Mouse (Mus musculus): ENCODE measurements around the gene Lilra5. TPM values are rescaled to one million over a fixed set of nuclear protein-coding genes. Genes with fewer than 3 reads are reported as not detected.
"Not testable (repeated sequence)": the region's sequence is repeated elsewhere in the genome, so short reads cannot be mapped to it uniquely, and the experiment has no call there.

The Lilra5 gene
- 1 to 10 TPM; 3.0 to 4.7 TPM for total RNA-seq (2021)
- polyA plus RNA-seq (2012; rRNA removed): 0.39 and 0.49 TPM in 2 replicates
- long read RNA-seq, partial matches to known transcripts: 0 of 5 reads
- long read RNA-seq, other reads (novel, unspliced or antisense): 2 of 5 reads

GRCm38 (mm10) chr7:4237454-4237853 is at the start of gene Lilra5:
TSS of gene Lilra5 (plus strand) at chr7:4237754.
- DNase-seq: no peak

- DNase-seq: no peak
Measured at GRCm38 (mm10) chr7:4207126-4207525, 30.4 kb upstream of the Lilra5 start.

GRCm38 (mm10) chr7:4208626-4209025 is 28.9 kb upstream of the Lilra5 start:
- no peak for DNase-seq

- DNase-seq: not testable (repeated sequence)
Measured at GRCm38 (mm10) chr7:4213436-4213835, 24.1 kb upstream of the Lilra5 start.

GRCm38 (mm10) chr7:4215396-4215795 is 22.2 kb upstream of the Lilra5 start:
- no peak for DNase-seq

DNA sequence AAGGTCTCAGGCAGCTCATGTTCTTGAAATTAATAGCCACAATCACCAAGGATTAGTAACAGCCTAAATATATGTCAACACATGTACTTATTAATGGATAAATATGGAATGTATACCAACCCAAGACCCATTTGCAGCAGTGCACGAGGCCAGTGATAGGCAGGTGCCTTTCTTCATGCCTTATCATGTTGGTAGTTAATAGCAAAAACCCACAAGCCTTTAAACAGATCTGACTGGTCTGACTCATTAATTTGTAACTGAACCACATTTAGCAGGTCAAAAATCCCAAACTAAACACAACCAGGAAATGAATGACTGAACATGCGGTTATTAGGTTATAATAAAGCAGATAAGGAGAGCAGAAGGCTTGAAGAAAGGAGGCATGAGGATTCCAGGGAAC is 21.7 kb upstream of the Lilra5 start:
- DNase-seq: no peak

DNA sequence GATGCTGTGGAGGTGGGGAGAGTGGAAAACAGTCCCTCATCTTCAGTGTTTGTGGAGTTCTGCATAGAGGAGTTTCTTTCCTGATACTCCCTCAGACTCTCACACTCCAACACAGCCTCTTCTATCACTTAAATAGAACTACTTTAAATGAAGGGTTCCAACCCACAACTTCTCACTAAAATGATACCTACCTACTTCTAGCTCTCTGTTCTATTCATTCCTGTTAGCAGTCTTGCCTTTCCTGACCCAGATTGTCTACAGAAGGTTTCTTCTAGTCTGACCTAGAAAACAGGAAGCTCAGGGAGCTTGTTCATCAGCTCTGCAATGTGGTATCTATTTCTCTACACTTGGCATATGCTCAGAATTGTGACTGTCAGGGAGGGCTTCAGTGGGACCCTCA is 2.0 kb upstream of the Lilra5 start:
- DNase-seq: no peak

DNA sequence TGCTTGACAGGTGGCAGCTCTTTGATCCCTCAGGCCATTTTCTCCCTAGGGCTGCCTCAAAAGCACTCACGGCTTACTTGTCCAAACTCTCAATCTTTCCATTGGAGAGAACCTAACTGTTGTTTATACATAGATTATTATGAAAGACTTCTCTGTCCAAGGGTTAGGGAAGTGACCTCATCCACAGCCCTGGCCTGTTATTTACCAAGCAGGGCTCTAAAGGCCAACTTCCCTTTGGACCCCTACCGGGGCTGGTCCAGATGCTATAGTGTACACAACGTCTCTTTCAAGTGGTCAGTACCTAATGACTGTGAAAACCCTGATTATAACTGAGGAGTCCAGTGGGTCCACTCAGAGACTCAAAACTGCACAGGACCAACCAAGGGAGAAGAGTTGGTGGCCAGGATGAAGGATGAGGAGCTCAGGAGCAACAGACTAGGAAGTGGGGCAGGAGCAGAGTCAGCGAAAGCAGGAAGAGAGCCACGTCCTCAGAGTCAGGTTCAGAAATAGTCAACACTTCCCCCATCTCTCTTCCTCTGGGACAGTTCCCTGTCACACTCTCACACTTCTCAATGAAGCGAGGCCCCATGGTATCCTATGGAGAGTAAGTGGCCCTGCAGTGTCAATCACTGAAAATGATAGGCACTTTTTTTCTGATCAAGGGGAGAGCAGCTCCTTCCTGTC is 1.6 kb downstream of the Lilra5 start:
- peak; percentile 4 for DNase-seq

- not testable (repeated sequence) for DNase-seq
Measured at GRCm38 (mm10) chr7:4251211-4251610, 13.7 kb downstream of the Lilra5 start.

GRCm38 (mm10) chr7:4256060-4256459 is 18.5 kb downstream of the Lilra5 start:
- DNase-seq: not testable (repeated sequence)

DNA sequence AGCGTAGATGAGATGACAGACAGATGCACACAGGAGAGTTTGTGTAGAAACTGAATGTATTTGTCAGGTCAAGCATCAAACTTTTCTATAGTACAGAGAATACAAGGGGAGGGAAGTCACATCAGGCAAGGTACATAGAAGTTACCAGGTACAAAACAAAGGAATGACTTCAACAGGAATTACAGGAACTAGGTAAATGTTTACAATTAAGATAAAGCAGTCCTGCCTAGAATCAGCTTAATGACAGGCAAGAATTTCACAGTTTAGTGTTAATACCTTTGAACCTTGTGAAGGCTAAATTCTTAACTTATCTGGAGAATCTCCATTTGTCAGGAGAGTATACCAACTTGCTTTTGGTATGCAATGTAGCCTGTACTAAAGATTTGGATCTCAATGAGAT is 23.0 kb downstream of the Lilra5 start:
- DNase-seq: not testable (repeated sequence)

- DNase-seq: not testable (repeated sequence)
Measured at GRCm38 (mm10) chr7:4272106-4272505, 34.6 kb downstream of the Lilra5 start.

DNA sequence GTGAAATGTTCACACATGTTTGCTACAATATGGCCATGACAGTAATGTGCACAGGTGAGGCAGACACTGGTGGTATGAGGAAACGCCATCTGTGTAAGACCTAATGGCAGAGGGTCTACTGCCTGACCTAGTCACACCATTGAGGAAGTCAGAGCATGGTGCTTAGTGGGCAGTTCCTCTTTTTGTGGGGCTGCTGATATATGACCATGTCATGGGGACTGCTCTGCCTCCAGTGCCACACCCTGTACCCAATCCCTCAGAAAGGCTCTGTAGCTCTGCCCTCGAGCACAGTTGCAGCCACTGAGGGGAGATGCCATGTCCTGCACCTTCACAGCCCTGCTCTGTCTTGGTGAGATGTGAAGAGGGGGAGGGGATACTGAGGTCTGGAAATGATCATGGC is 36.3 kb downstream of the Lilra5 start:
- not testable (repeated sequence) for DNase-seq

DNA sequence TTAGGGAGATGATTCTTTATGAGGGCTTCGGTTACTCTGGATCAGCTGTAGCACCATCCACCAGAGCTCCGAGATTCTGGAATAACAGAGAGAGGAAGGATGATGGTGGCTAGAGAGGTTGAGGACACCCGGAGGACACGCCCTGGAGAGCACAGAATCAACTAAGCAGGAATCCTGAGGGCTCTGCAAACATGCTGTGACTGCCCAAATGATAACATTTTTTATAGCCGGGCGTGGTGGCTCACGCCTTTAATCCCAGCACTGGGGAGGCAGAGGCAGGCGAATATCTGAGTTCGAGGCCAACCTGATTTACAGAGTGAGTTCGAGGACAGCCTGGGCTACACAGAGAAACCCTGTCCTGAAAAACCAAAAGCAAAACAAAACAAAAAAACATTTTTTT is 37.9 kb downstream of the Lilra5 start:
- not testable (repeated sequence) for DNase-seq

- DNase-seq: no peak
Measured at GRCm38 (mm10) chr7:4292638-4293037, 55.1 kb downstream of the Lilra5 start.

Other genes starting within 250 kb of the Lilra5 start
- gene Lair1, start 174.6 kb upstream of the Lilra5 start, total RNA-seq (2021): 1 to 10 TPM; 2.1 to 4.6 TPM
- 3.0 and 3.8 TPM in 2 replicates for gene Lair1, start 174.6 kb upstream of the Lilra5 start, polyA plus RNA-seq (2012; rRNA removed)
- gene Ttyh1, start 118.3 kb upstream of the Lilra5 start, total RNA-seq (2021): 1 to 10 TPM; 1.5 to 3.4 TPM
- gene Ttyh1, start 118.3 kb upstream of the Lilra5 start, polyA plus RNA-seq (2012; rRNA removed): 13.3 and 24.3 TPM in 2 replicates
- 100 to 1,000 TPM in 1 of 2 experiments, 10 to 100 TPM in 1; 80.7 to 112 TPM for gene Leng8, start 100.7 kb upstream of the Lilra5 start, total RNA-seq (2021)
- 446 and 516 TPM in 2 replicates for gene Leng8, start 100.7 kb upstream of the Lilra5 start, polyA plus RNA-seq (2012; rRNA removed)
- gene Leng9, start 87.4 kb upstream of the Lilra5 start, total RNA-seq (2021): 1 to 10 TPM; 8.7 to 9.6 TPM
- gene Leng9, start 87.4 kb upstream of the Lilra5 start, polyA plus RNA-seq (2012; rRNA removed): 13.4 and 14.8 TPM in 2 replicates
- gene Cdc42ep5, start 72.9 kb upstream of the Lilra5 start, total RNA-seq (2021): 10 to 100 TPM; 26.1 to 36.9 TPM
- gene Cdc42ep5, start 72.9 kb upstream of the Lilra5 start, polyA plus RNA-seq (2012; rRNA removed): 108 and 143 TPM in 2 replicates
- gene Ncr1, start 100.0 kb downstream of the Lilra5 start, total RNA-seq (2021): under 1 TPM; 0.20 to 0.45 TPM
- gene Ncr1, start 100.0 kb downstream of the Lilra5 start, polyA plus RNA-seq (2012; rRNA removed): not detected in 2 replicates
- gene Gp6, start 160.0 kb downstream of the Lilra5 start, total RNA-seq (2021): under 1 TPM in 1 of 2 experiments, not detected in 1; 0.40 TPM
- not detected in 2 replicates for gene Gp6, start 160.0 kb downstream of the Lilra5 start, polyA plus RNA-seq (2012; rRNA removed)
- gene Rdh13, start 207.9 kb downstream of the Lilra5 start, total RNA-seq (2021): 10 to 100 TPM; 17.5 to 19.7 TPM
- gene Rdh13, start 207.9 kb downstream of the Lilra5 start, polyA plus RNA-seq (2012; rRNA removed): 11.5 and 13.1 TPM in 2 replicates
- gene Eps8l1, start 222.9 kb downstream of the Lilra5 start, total RNA-seq (2021): 1 to 10 TPM; 5.2 to 6.9 TPM
- 2.5 and 5.0 TPM in 2 replicates for gene Eps8l1, start 222.9 kb downstream of the Lilra5 start, polyA plus RNA-seq (2012; rRNA removed)

Data from adrenal gland, adult 2 months (tissue).